Comparison of ENCODE assay signal across 11 mouse cellular contexts in genomic region chr11:94838140-94838539, GRCm38 (mm10). TPM values are rescaled to one million over a fixed set of nuclear protein-coding genes. Genes with fewer than 3 reads are reported as not detected.
DNase-seq lines count a peak whose midpoint lies in the region; ATAC-seq and TF ChIP-seq lines count a peak whose summit lies in the region.
"Had no signal": no experiment of that assay in that cellular context is flagged by ENCODE, and none has a peak within 500 bp of the region (broad histone marks: within the 10 kb centered on the region; RNA-seq: fewer than 3 reads in every experiment).

No protein-coding gene starts in this region.

- peak; percentile 48 for TF ChIP-seq CTCF in hindbrain, postnatal 0 days (IDR thresholded peaks at IDR 0.05; ENCODE audit: low read depth)

- no peak overlapping the region for H3K9ac ChIP-seq in hindbrain, postnatal 0 days (replicated peaks; ENCODE audit: low read length)

- no peak overlapping the region for H3K4me2 ChIP-seq in hindbrain, postnatal 0 days (ENCODE audit: low read depth, low read length)

- WGBS in hindbrain, postnatal 0 days: 60% methylated on average over 3 of the region's 3 CpGs
- WGBS in hindbrain, embryonic 10.5 days: 60% methylated on average over 3 of the region's 3 CpGs

- intact Hi-C loops in left cerebral cortex, postnatal 36 days (cut with DNase I): no loop called here

- no peaks in the 10 kb centered on the region for H3K4me1 ChIP-seq in hindbrain, postnatal 0 days (ENCODE audit: insufficient read depth, low read length)
- H3K4me1 ChIP-seq in hindbrain, embryonic 10.5 days (replicated peaks): no peaks in the 10 kb centered on the region

- peak; percentile 53 for DNase-seq in hindbrain, postnatal 0 days (ENCODE audit: low spot score)
- DNase-seq in hindbrain, embryonic 10.5 days (ENCODE audit: low spot score): no peak
- DNase-seq in thymus, postnatal 14 days: peak; percentile 9
- no peak for DNase-seq in thymus, postnatal 36 days
- DNase-seq in embryo, embryonic 11 days: peak; percentile 61
- DNase-seq in adrenal gland, postnatal 25 days: no peak
- DNase-seq in left cerebral cortex, postnatal 36 days (ENCODE audit: low spot score in 2 of 2): no peak
- DNase-seq: gastrocnemius, postnatal 14 days had no signal

- no peak overlapping the region for H3K27ac ChIP-seq in hindbrain, postnatal 0 days
- no peak overlapping the region for H3K27ac ChIP-seq in hindbrain, embryonic 10.5 days

- no peaks in the 10 kb centered on the region for H3K9me3 ChIP-seq in hindbrain, postnatal 0 days (ENCODE audit: low read length)
- H3K9me3 ChIP-seq in hindbrain, embryonic 10.5 days: no peaks in the 10 kb centered on the region

- no peaks in the 10 kb centered on the region for H3K36me3 ChIP-seq in hindbrain, postnatal 0 days (ENCODE audit: insufficient read depth, low read length)
- H3K36me3 ChIP-seq in hindbrain, embryonic 10.5 days: no peaks in the 10 kb centered on the region

- no peak overlapping the region for H3K4me3 ChIP-seq in hindbrain, postnatal 0 days (ENCODE audit: low read length)
- H3K4me3 ChIP-seq in hindbrain, embryonic 10.5 days: no peak overlapping the region

- no peaks in the 10 kb centered on the region for H3K27me3 ChIP-seq in hindbrain, postnatal 0 days (ENCODE audit: insufficient read depth, low read length)
- no peaks in the 10 kb centered on the region for H3K27me3 ChIP-seq in hindbrain, embryonic 10.5 days (ENCODE audit: insufficient read depth, poor library complexity, severe bottlenecking)

- no peak for ATAC-seq in hindbrain, postnatal 0 days

RNA-seq across cellular contexts. Expression of gene Tmem92, which starts 55.6 kb away (rescaled TPM):
- total RNA-seq in hindbrain, postnatal 0 days (2014; rRNA removed): not detected in 2 replicates
- not detected in 2 replicates for polyA plus RNA-seq in hindbrain, postnatal 0 days (2015; fragmentation: Nextera tagmentation; extraction: Ambion mirVana)
- polyA plus RNA-seq in hindbrain, embryonic 10.5 days (2016; fragmentation: Nextera tagmentation; extraction: Ambion mirVana): not detected in 2 replicates
- total RNA-seq in adrenal gland, postnatal 25 days (2021): not detected in 2 replicates
- under 1 TPM in 1 of 2 experiments, not detected in 1; 0.22 TPM for total RNA-seq in left cerebral cortex, postnatal 36 days (2021)
- total RNA-seq: gastrocnemius, postnatal 14 days; hematopoietic stem cell, adult 5-6 weeks; liver, adult 2 months had no signal
- polyA plus RNA-seq: liver, adult 2 months; stomach, embryonic 16.5 days had no signal

Comparison
In these comparisons a context has a peak if more than half of its experiments do, and no peak if none do; other contexts are left out.
1. DNase-seq: peak in hindbrain, postnatal 0 days (single experiment), thymus, postnatal 14 days (single experiment) and embryo, embryonic 11 days (single experiment); none in hindbrain, embryonic 10.5 days (single experiment), thymus, postnatal 36 days (0 of 2), adrenal gland, postnatal 25 days (single experiment) and left cerebral cortex, postnatal 36 days (0 of 2).